Mouse (Mus musculus): ENCODE data around the gene Rnf135.

DNA sequence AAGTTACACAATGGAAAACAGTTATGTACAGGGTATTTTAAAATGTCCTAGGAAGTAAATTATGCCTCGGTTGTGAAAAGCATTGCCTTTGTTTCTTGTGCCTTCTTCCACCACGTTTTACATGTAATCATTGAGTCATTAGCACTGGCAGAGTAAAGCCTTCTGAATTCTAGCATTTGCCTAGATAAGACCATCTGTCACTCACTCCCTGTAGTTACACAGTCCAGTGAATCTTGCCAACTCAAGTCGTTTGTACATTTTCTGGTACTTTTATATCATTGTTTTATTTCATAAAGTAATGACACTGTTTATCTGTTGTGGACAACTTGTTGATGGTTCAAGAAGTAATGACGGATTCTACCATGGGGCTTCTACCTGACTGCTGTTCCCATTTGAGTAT lies 48.9 kb upstream of the Rnf135 start:
- TF ChIP-seq GATA1 (IDR thresholded peaks at IDR 0.05; ENCODE audit: low read length), result no peak
- no peak for TF ChIP-seq TAL1 (IDR thresholded peaks at IDR 0.05; ENCODE audit: low read length)
